ENCODE assay signal across 7 mouse cellular contexts in genomic region chr15:97830253-97830787, GRCm38 (mm10). TPM values are rescaled to one million over a fixed set of nuclear protein-coding genes. Genes with fewer than 3 reads are reported as not detected.
A peak's percentile ranks its signal among the peaks of the same experiment; 100 is the strongest.
DNase-seq lines count a peak whose midpoint lies in the region; ATAC-seq lines count a peak whose summit lies in the region.

No protein-coding gene starts in this region.

- peak overlapping the region; percentile 92 for H3K4me3 ChIP-seq in lung, embryonic 15.5 days
- H3K4me3 ChIP-seq in embryonic facial prominence, embryonic 13.5 days: peak overlapping the region; percentile 86
- H3K4me3 ChIP-seq in hindbrain, embryonic 12.5 days: peak overlapping the region; percentile 96
- H3K4me3 ChIP-seq in megakaryocyte, embryonic 14.5 days (replicated peaks): peak overlapping the region; percentile 96

- H3K27me3 ChIP-seq in lung, embryonic 15.5 days: no peaks in the 10 kb centered on the region
- H3K27me3 ChIP-seq in embryonic facial prominence, embryonic 13.5 days: no peaks in the 10 kb centered on the region
- peaks cover 15% of the 10 kb centered on the region for H3K27me3 ChIP-seq in hindbrain, embryonic 12.5 days
- peaks cover 83% of the 10 kb centered on the region for H3K27me3 ChIP-seq in megakaryocyte, embryonic 14.5 days (replicated peaks)

- peaks cover 69% of the 10 kb centered on the region for H3K4me1 ChIP-seq in lung, embryonic 15.5 days
- H3K4me1 ChIP-seq in embryonic facial prominence, embryonic 13.5 days: peaks cover 61% of the 10 kb centered on the region
- peaks cover 69% of the 10 kb centered on the region for H3K4me1 ChIP-seq in hindbrain, embryonic 12.5 days
- H3K4me1 ChIP-seq in megakaryocyte, embryonic 14.5 days: peaks cover 71% of the 10 kb centered on the region

- peak overlapping the region; percentile 98 for H3K9ac ChIP-seq in lung, embryonic 15.5 days
- peak overlapping the region; percentile 98 for H3K9ac ChIP-seq in embryonic facial prominence, embryonic 13.5 days
- H3K9ac ChIP-seq in hindbrain, embryonic 12.5 days: peak overlapping the region; percentile 99

- ATAC-seq in lung, embryonic 15.5 days (ENCODE audit: borderline replicate concordance, extremely low read depth, low FRiP score, low TSS enrichment): no peak
- no peak for ATAC-seq in embryonic facial prominence, embryonic 13.5 days (ENCODE audit: insufficient number of reproducible peaks, insufficient read depth, low FRiP score, low TSS enrichment, low read depth)
- ATAC-seq in hindbrain, embryonic 12.5 days (ENCODE audit: low FRiP score): no peak; the same call in 1 of the 2 replicates
- ATAC-seq in erythroid progenitor cell, adult 5-6 weeks (replicated peaks; ENCODE audit: low FRiP score, poor library complexity, severe bottlenecking): no peak

- H3K4me2 ChIP-seq in lung, embryonic 15.5 days: peak overlapping the region; percentile 86
- H3K4me2 ChIP-seq in embryonic facial prominence, embryonic 13.5 days: peak overlapping the region; percentile 69
- peak overlapping the region; percentile 79 for H3K4me2 ChIP-seq in hindbrain, embryonic 12.5 days (replicated peaks)

- no peaks in the 10 kb centered on the region for H3K36me3 ChIP-seq in lung, embryonic 15.5 days
- no peaks in the 10 kb centered on the region for H3K36me3 ChIP-seq in embryonic facial prominence, embryonic 13.5 days
- H3K36me3 ChIP-seq in hindbrain, embryonic 12.5 days: no peaks in the 10 kb centered on the region
- H3K36me3 ChIP-seq in megakaryocyte, embryonic 14.5 days (replicated peaks; ENCODE audit: low read length): no peaks in the 10 kb centered on the region

- H3K9me3 ChIP-seq in lung, embryonic 15.5 days: no peaks in the 10 kb centered on the region
- no peaks in the 10 kb centered on the region for H3K9me3 ChIP-seq in embryonic facial prominence, embryonic 13.5 days
- H3K9me3 ChIP-seq in hindbrain, embryonic 12.5 days (replicated peaks): no peaks in the 10 kb centered on the region
- no peaks in the 10 kb centered on the region for H3K9me3 ChIP-seq in megakaryocyte, embryonic 14.5 days

- WGBS in lung, embryonic 15.5 days: 13% methylated on average over 12 of the region's 12 CpGs
- 9% methylated on average over 12 of the region's 12 CpGs for WGBS in embryonic facial prominence, embryonic 13.5 days
- WGBS in hindbrain, embryonic 12.5 days: 15% methylated on average over 12 of the region's 12 CpGs

- DNase-seq in lung, postnatal 36 days: no peak
- DNase-seq in layer of hippocampus, postnatal 36 days: no peak

- peak overlapping the region; percentile 98 for H3K27ac ChIP-seq in lung, embryonic 15.5 days
- H3K27ac ChIP-seq in embryonic facial prominence, embryonic 13.5 days: peak overlapping the region; percentile 96
- H3K27ac ChIP-seq in hindbrain, embryonic 12.5 days: peak overlapping the region; percentile 97

RNA-seq across cellular contexts. Expression of gene Hdac7, which starts 14.0 kb away (rescaled TPM):
- 40.6 and 44.7 TPM in 2 replicates for polyA plus RNA-seq in lung, embryonic 15.5 days (2015; fragmentation: Nextera tagmentation; extraction: Ambion mirVana)
- 32.4 and 37.1 TPM in 2 replicates for polyA plus RNA-seq in embryonic facial prominence, embryonic 13.5 days (2015; fragmentation: Nextera tagmentation; extraction: Ambion mirVana)
- polyA plus RNA-seq in hindbrain, embryonic 12.5 days (2016; fragmentation: Nextera tagmentation; extraction: Ambion mirVana): 26.7 and 29.1 TPM in 2 replicates
- polyA plus RNA-seq in megakaryocyte, embryonic 14.5 days (2012; ENCODE audit: insufficient read depth, low replicate concordance): 26.8 and 31.2 TPM in 2 replicates
- 15.1 and 26.8 TPM in 2 replicates for total RNA-seq in erythroid progenitor cell, adult 5-6 weeks (2015; ENCODE audit: low replicate concordance)
- total RNA-seq in erythroid progenitor cell, adult 5-6 weeks (2017; ENCODE audit: low replicate concordance): 2.4 and 9.8 TPM in 2 replicates
- 10 to 100 TPM; 21.3 to 25.0 TPM for total RNA-seq in layer of hippocampus, postnatal 36 days (2021)

RNA-seq across cellular contexts. Expression of gene Slc48a1, which starts 52.0 kb away (rescaled TPM):
- 38.7 and 42.2 TPM in 2 replicates for polyA plus RNA-seq in lung, embryonic 15.5 days (2015; fragmentation: Nextera tagmentation; extraction: Ambion mirVana)
- 34.7 and 41.9 TPM in 2 replicates for polyA plus RNA-seq in embryonic facial prominence, embryonic 13.5 days (2015; fragmentation: Nextera tagmentation; extraction: Ambion mirVana)
- 41.6 and 43.3 TPM in 2 replicates for polyA plus RNA-seq in hindbrain, embryonic 12.5 days (2016; fragmentation: Nextera tagmentation; extraction: Ambion mirVana)
- polyA plus RNA-seq in megakaryocyte, embryonic 14.5 days (2012; ENCODE audit: insufficient read depth, low replicate concordance): 58.7 and 61.4 TPM in 2 replicates
- 122 and 124 TPM in 2 replicates for total RNA-seq in erythroid progenitor cell, adult 5-6 weeks (2015; ENCODE audit: low replicate concordance)
- 74.2 and 96.2 TPM in 2 replicates for total RNA-seq in erythroid progenitor cell, adult 5-6 weeks (2017; ENCODE audit: low replicate concordance)
- total RNA-seq in layer of hippocampus, postnatal 36 days (2021): 100 to 1,000 TPM; 133 to 137 TPM
